Mouse (Mus musculus): Measurements from ENCODE around the gene Nck2.

The Nck2 gene

GRCm38 (mm10) chr1:43444531-43444930 is at the start of gene Nck2:
Gene Nck2 (plus strand): TSS chr1:43444579.
- DNase-seq (ENCODE audit: low read depth, low spot score) = no peak

- DNase-seq (ENCODE audit: low read depth, low spot score) = no peak
Measured at GRCm38 (mm10) chr1:43395040-43395439, 49.3 kb upstream of the Nck2 start.

- DNase-seq (ENCODE audit: low read depth, low spot score) = no peak
Measured at GRCm38 (mm10) chr1:43395799-43396198, 48.6 kb upstream of the Nck2 start.

- DNase-seq (ENCODE audit: low read depth, low spot score) = no peak
Measured at GRCm38 (mm10) chr1:43396522-43396921, 47.9 kb upstream of the Nck2 start.

- no peak for DNase-seq (ENCODE audit: low read depth, low spot score)
Measured at GRCm38 (mm10) chr1:43397096-43397495, 47.3 kb upstream of the Nck2 start.

GRCm38 (mm10) chr1:43398738-43399601 is 45.4 kb upstream of the Nck2 start:
- no peak for DNase-seq (ENCODE audit: low read depth, low spot score)

GRCm38 (mm10) chr1:43399602-43400216 is 44.7 kb upstream of the Nck2 start:
- DNase-seq (ENCODE audit: low read depth, low spot score) = no peak

- no peak for DNase-seq (ENCODE audit: low read depth, low spot score)
Measured at GRCm38 (mm10) chr1:43400655-43401054, 43.7 kb upstream of the Nck2 start.

GRCm38 (mm10) chr1:43403341-43403740 is 41.0 kb upstream of the Nck2 start:
- peak; percentile 30 for DNase-seq (ENCODE audit: low read depth, low spot score)

GRCm38 (mm10) chr1:43404693-43405678 is 39.4 kb upstream of the Nck2 start:
- no peak for DNase-seq (ENCODE audit: low read depth, low spot score)

GRCm38 (mm10) chr1:43409019-43409418 is 35.4 kb upstream of the Nck2 start:
- no peak for DNase-seq (ENCODE audit: low read depth, low spot score)

- DNase-seq (ENCODE audit: low read depth, low spot score) = no peak
Measured at GRCm38 (mm10) chr1:43412825-43413224, 31.6 kb upstream of the Nck2 start.

- no peak for DNase-seq (ENCODE audit: low read depth, low spot score)
Measured at GRCm38 (mm10) chr1:43413298-43413697, 31.1 kb upstream of the Nck2 start.

GRCm38 (mm10) chr1:43413749-43414148 is 30.6 kb upstream of the Nck2 start:
- no peak for DNase-seq (ENCODE audit: low read depth, low spot score)

- no peak for DNase-seq (ENCODE audit: low read depth, low spot score)
Measured at GRCm38 (mm10) chr1:43414228-43414627, 30.2 kb upstream of the Nck2 start.

GRCm38 (mm10) chr1:43414971-43415370 is 29.4 kb upstream of the Nck2 start:
- no peak for DNase-seq (ENCODE audit: low read depth, low spot score)

- DNase-seq (ENCODE audit: low read depth, low spot score) = no peak
Measured at GRCm38 (mm10) chr1:43422969-43423748, 21.2 kb upstream of the Nck2 start.

- DNase-seq (ENCODE audit: low read depth, low spot score) = peak; percentile 91
Measured at GRCm38 (mm10) chr1:43426526-43426925, 17.9 kb upstream of the Nck2 start.

- DNase-seq (ENCODE audit: low read depth, low spot score) = peak; percentile 71
Measured at GRCm38 (mm10) chr1:43426993-43427535, 17.3 kb upstream of the Nck2 start.

GRCm38 (mm10) chr1:43429924-43430876 is 14.2 kb upstream of the Nck2 start:
- no peak for DNase-seq (ENCODE audit: low read depth, low spot score)
